Mouse (Mus musculus): ENCODE measurements around the gene Olfr94. TPM values are rescaled to one million over a fixed set of nuclear protein-coding genes. Genes with fewer than 3 reads are reported as not detected.
"Not testable (repeated sequence)": the region's sequence is repeated elsewhere in the genome, so short reads cannot be mapped to it uniquely, and the experiment has no call there.

Olfr94 gene
- 0.20 TPM in 1 of 2 replicates, not detected in the other for polyA plus RNA-seq (2015; fragmentation: Nextera tagmentation; extraction: Ambion mirVana)

- ATAC-seq = no peak
- Histone ChIP-seq H3K27me3 (replicated peaks; ENCODE audit: control insufficient read depth, insufficient read depth, low read length) (no peaks in the 10 kb centered on the region), H3K4me1 (ENCODE audit: control insufficient read depth, insufficient read depth, low read depth, low read length) (peaks cover 8% of the 10 kb centered on the region), H3K9me3 (ENCODE audit: control insufficient read depth, low read length) (no peaks in the 10 kb centered on the region), H3K4me3 (ENCODE audit: low read length) (no peak within 1 kb of the TSS), H3K4me2 (ENCODE audit: low read length) (no peak within 1 kb of the TSS), H3K36me3 (ENCODE audit: control insufficient read depth, insufficient read depth, low read length) (no peaks in the 10 kb centered on the region), H3K27ac (ENCODE audit: low read depth, low read length) (no peak within 1 kb of the TSS), H3K9ac (ENCODE audit: low read depth, low read length) (no peak within 1 kb of the TSS)
- 79% methylated on average over 2 of the region's 2 CpGs for WGBS
These were observed at the start of gene Olfr94 for GRCm38 (mm10) chr17:37200894-37201293. TSS of gene Olfr94 (minus strand) at chr17:37200994.

GRCm38 (mm10) chr17:37250544-37250943 lies 49.8 kb upstream of the Olfr94 start:
- H3K27me3 ChIP-seq (replicated peaks; ENCODE audit: control insufficient read depth, insufficient read depth, low read length) = no peaks in the 10 kb centered on the region
- H3K4me2 ChIP-seq (ENCODE audit: low read length) = no peak overlapping the region
- H3K36me3 ChIP-seq (ENCODE audit: control insufficient read depth, insufficient read depth, low read length) = no peaks in the 10 kb centered on the region
- H3K4me3 ChIP-seq (ENCODE audit: low read length) = no peak overlapping the region
- no peak overlapping the region for H3K9ac ChIP-seq (ENCODE audit: low read depth, low read length)
- ATAC-seq = no peak
- H3K9me3 ChIP-seq (ENCODE audit: control insufficient read depth, low read length) = no peaks in the 10 kb centered on the region
- 22% methylated on average over 1 of the region's 1 CpGs for WGBS
- H3K27ac ChIP-seq (ENCODE audit: low read depth, low read length) = no peak overlapping the region
- H3K4me1 ChIP-seq (ENCODE audit: control insufficient read depth, insufficient read depth, low read depth, low read length) = no peaks in the 10 kb centered on the region

GRCm38 (mm10) chr17:37249460-37249859 lies 48.7 kb upstream of the Olfr94 start:
- no peak overlapping the region for H3K27ac ChIP-seq (ENCODE audit: low read depth, low read length)
- H3K4me1 ChIP-seq (ENCODE audit: control insufficient read depth, insufficient read depth, low read depth, low read length) = no peaks in the 10 kb centered on the region
- no peaks in the 10 kb centered on the region for H3K36me3 ChIP-seq (ENCODE audit: control insufficient read depth, insufficient read depth, low read length)
- no peak for ATAC-seq
- no peak overlapping the region for H3K4me2 ChIP-seq (ENCODE audit: low read length)
- H3K9me3 ChIP-seq (ENCODE audit: control insufficient read depth, low read length) = no peaks in the 10 kb centered on the region
- no peak overlapping the region for H3K4me3 ChIP-seq (ENCODE audit: low read length)
- no peaks in the 10 kb centered on the region for H3K27me3 ChIP-seq (replicated peaks; ENCODE audit: control insufficient read depth, insufficient read depth, low read length)
- no peak overlapping the region for H3K9ac ChIP-seq (ENCODE audit: low read depth, low read length)

- no peaks in the 10 kb centered on the region for H3K36me3 ChIP-seq (ENCODE audit: control insufficient read depth, insufficient read depth, low read length)
- H3K9ac ChIP-seq (ENCODE audit: low read depth, low read length) = no peak overlapping the region
- 40% methylated on average over 5 of the region's 5 CpGs for WGBS
- no peaks in the 10 kb centered on the region for H3K4me1 ChIP-seq (ENCODE audit: control insufficient read depth, insufficient read depth, low read depth, low read length)
- ATAC-seq = peak; percentile 72; the same call in 1 of the 2 replicates
- no peak overlapping the region for H3K27ac ChIP-seq (ENCODE audit: low read depth, low read length)
- H3K27me3 ChIP-seq (replicated peaks; ENCODE audit: control insufficient read depth, insufficient read depth, low read length) = no peaks in the 10 kb centered on the region
- H3K4me3 ChIP-seq (ENCODE audit: low read length) = no peak overlapping the region
- H3K9me3 ChIP-seq (ENCODE audit: control insufficient read depth, low read length) = no peaks in the 10 kb centered on the region
- H3K4me2 ChIP-seq (ENCODE audit: low read length) = no peak overlapping the region
These were observed 45.9 kb upstream of the Olfr94 start for GRCm38 (mm10) chr17:37246715-37247114.

- H3K27me3 ChIP-seq (replicated peaks; ENCODE audit: control insufficient read depth, insufficient read depth, low read length) = no peaks in the 10 kb centered on the region
- H3K4me1 ChIP-seq (ENCODE audit: control insufficient read depth, insufficient read depth, low read depth, low read length) = no peaks in the 10 kb centered on the region
- no peak overlapping the region for H3K9ac ChIP-seq (ENCODE audit: low read depth, low read length)
- no peak overlapping the region for H3K4me3 ChIP-seq (ENCODE audit: low read length)
- 52% methylated on average over 3 of the region's 3 CpGs for WGBS
- no peak for ATAC-seq
- no peaks in the 10 kb centered on the region for H3K36me3 ChIP-seq (ENCODE audit: control insufficient read depth, insufficient read depth, low read length)
- H3K27ac ChIP-seq (ENCODE audit: low read depth, low read length) = no peak overlapping the region
- H3K4me2 ChIP-seq (ENCODE audit: low read length) = no peak overlapping the region
- H3K9me3 ChIP-seq (ENCODE audit: control insufficient read depth, low read length) = no peaks in the 10 kb centered on the region
These were observed 41.4 kb upstream of the Olfr94 start for GRCm38 (mm10) chr17:37242198-37242597.

- H3K9ac ChIP-seq (ENCODE audit: low read depth, low read length); H3K9me3 ChIP-seq (ENCODE audit: control insufficient read depth, low read length); H3K4me2 ChIP-seq (ENCODE audit: low read length); H3K4me3 ChIP-seq (ENCODE audit: low read length); H3K27ac ChIP-seq (ENCODE audit: low read depth, low read length); ATAC-seq; H3K27me3 ChIP-seq (replicated peaks; ENCODE audit: control insufficient read depth, insufficient read depth, low read length); H3K36me3 ChIP-seq (ENCODE audit: control insufficient read depth, insufficient read depth, low read length); H3K4me1 ChIP-seq (ENCODE audit: control insufficient read depth, insufficient read depth, low read depth, low read length): not testable (repeated sequence)
- WGBS = 94% methylated on average over 2 of the region's 2 CpGs
These were observed 36.4 kb upstream of the Olfr94 start, which contains the start of gene Olfr97 for GRCm38 (mm10) chr17:37237230-37237629. TSS of gene Olfr97 (minus strand) at chr17:37237330.

- Histone ChIP-seq H3K4me3 (ENCODE audit: low read length) (no peak overlapping the region), H3K9me3 (ENCODE audit: control insufficient read depth, low read length) (peaks cover 6% of the 10 kb centered on the region; the same call in 1 of the 2 replicates), H3K36me3 (ENCODE audit: control insufficient read depth, insufficient read depth, low read length) (no peaks in the 10 kb centered on the region), H3K9ac (ENCODE audit: low read depth, low read length) (no peak overlapping the region), H3K27me3 (replicated peaks; ENCODE audit: control insufficient read depth, insufficient read depth, low read length) (no peaks in the 10 kb centered on the region), H3K4me2 (ENCODE audit: low read length) (no peak overlapping the region), H3K27ac (ENCODE audit: low read depth, low read length) (no peak overlapping the region), H3K4me1 (ENCODE audit: control insufficient read depth, insufficient read depth, low read depth, low read length) (no peaks in the 10 kb centered on the region)
- 25% methylated on average over 1 of the region's 1 CpGs for WGBS
- ATAC-seq = no peak
These were observed 21.1 kb upstream of the Olfr94 start for GRCm38 (mm10) chr17:37221879-37222278.

- Histone ChIP-seq H3K9ac (ENCODE audit: low read depth, low read length) (no peak within 1 kb of the TSS), H3K36me3 (ENCODE audit: control insufficient read depth, insufficient read depth, low read length) (no peaks in the 10 kb centered on the region), H3K27ac (ENCODE audit: low read depth, low read length) (no peak within 1 kb of the TSS), H3K4me3 (ENCODE audit: low read length) (no peak within 1 kb of the TSS), H3K4me1 (ENCODE audit: control insufficient read depth, insufficient read depth, low read depth, low read length) (no peaks in the 10 kb centered on the region), H3K4me2 (ENCODE audit: low read length) (no peak within 1 kb of the TSS), H3K9me3 (ENCODE audit: control insufficient read depth, low read length) (peaks cover 6% of the 10 kb centered on the region; the same call in 1 of the 2 replicates), H3K27me3 (replicated peaks; ENCODE audit: control insufficient read depth, insufficient read depth, low read length) (no peaks in the 10 kb centered on the region)
- ATAC-seq = no peak
- 69% methylated on average over 4 of the region's 4 CpGs for WGBS
These were observed 19.1 kb upstream of the Olfr94 start, which contains the start of gene Olfr96 for GRCm38 (mm10) chr17:37219846-37220245. TSS of gene Olfr96 (plus strand) at chr17:37220146.

GRCm38 (mm10) chr17:37218486-37218885 lies 17.7 kb upstream of the Olfr94 start:
- Histone ChIP-seq H3K27me3 (replicated peaks; ENCODE audit: control insufficient read depth, insufficient read depth, low read length) (no peaks in the 10 kb centered on the region), H3K27ac (ENCODE audit: low read depth, low read length) (no peak overlapping the region), H3K36me3 (ENCODE audit: control insufficient read depth, insufficient read depth, low read length) (no peaks in the 10 kb centered on the region), H3K9ac (ENCODE audit: low read depth, low read length) (no peak overlapping the region), H3K4me2 (ENCODE audit: low read length) (no peak overlapping the region), H3K4me1 (ENCODE audit: control insufficient read depth, insufficient read depth, low read depth, low read length) (no peaks in the 10 kb centered on the region), H3K9me3 (ENCODE audit: control insufficient read depth, low read length) (peaks cover 6% of the 10 kb centered on the region; the same call in 1 of the 2 replicates), H3K4me3 (ENCODE audit: low read length) (no peak overlapping the region)
- ATAC-seq = no peak
- 80% methylated on average over 3 of the region's 3 CpGs for WGBS

- Histone ChIP-seq H3K4me1 (ENCODE audit: control insufficient read depth, insufficient read depth, low read depth, low read length) (no peaks in the 10 kb centered on the region), H3K27ac (ENCODE audit: low read depth, low read length) (no peak within 1 kb of the TSS), H3K27me3 (replicated peaks; ENCODE audit: control insufficient read depth, insufficient read depth, low read length) (no peaks in the 10 kb centered on the region; the same call in 1 of the 2 replicates), H3K36me3 (ENCODE audit: control insufficient read depth, insufficient read depth, low read length) (no peaks in the 10 kb centered on the region), H3K9me3 (ENCODE audit: control insufficient read depth, low read length) (peaks cover 6% of the 10 kb centered on the region; the same call in 1 of the 2 replicates), H3K9ac (ENCODE audit: low read depth, low read length) (no peak within 1 kb of the TSS), H3K4me2 (ENCODE audit: low read length) (no peak within 1 kb of the TSS), H3K4me3 (ENCODE audit: low read length) (no peak within 1 kb of the TSS)
- no peak for ATAC-seq
- WGBS = 76% methylated on average over 3 of the region's 3 CpGs
These were observed 12.2 kb upstream of the Olfr94 start, which contains the start of gene Olfr95 for GRCm38 (mm10) chr17:37213018-37213417. TSS of gene Olfr95 (minus strand) at chr17:37213118.

Data from hindbrain, embryonic 16.5 days (tissue).